Mouse (Mus musculus) layer of hippocampus, postnatal 10 days (tissue): ENCODE results near the gene Kif6. TPM values are rescaled to one million over a fixed set of nuclear protein-coding genes. Genes with fewer than 3 reads are reported as not detected.

ENCODE experiments used
- DNase-seq, 2 experiments: peaks; one replicate each; pipeline ENCODE4 v3.0.0; 2021; ENCODE audit warnings: low spot score in 2 of 2
- total RNA-seq, 2 experiments: library from RNA; stranded (reverse); gene quantifications; 2 replicates each; pipeline ENCODE4 v1.2.3; 2021

Kif6 gene
- total RNA-seq, 2 experiments from 2014 or later = 2.2 to 3.4 TPM

DNA sequence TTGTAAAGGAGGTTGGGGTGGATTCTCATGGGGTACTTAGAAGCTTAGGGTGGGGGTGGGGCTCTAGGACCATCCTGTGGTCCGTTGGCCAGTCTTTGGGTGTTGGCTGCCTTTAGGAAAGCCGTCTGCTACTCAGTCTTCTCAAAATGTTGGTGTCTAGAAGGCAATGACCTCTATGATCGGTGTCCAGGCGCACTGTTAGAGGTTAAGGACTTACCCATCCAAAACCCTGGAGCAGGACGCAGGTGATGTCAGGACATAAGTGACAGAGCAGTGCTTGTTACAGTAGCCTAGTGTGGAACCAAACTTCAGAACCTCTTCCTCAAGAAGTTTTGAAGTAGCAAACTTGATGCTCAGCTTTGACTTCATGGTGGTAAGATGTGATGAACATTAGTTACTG is 170.9 kb downstream of the Kif6 start:
- DNase-seq = no peak

DNA sequence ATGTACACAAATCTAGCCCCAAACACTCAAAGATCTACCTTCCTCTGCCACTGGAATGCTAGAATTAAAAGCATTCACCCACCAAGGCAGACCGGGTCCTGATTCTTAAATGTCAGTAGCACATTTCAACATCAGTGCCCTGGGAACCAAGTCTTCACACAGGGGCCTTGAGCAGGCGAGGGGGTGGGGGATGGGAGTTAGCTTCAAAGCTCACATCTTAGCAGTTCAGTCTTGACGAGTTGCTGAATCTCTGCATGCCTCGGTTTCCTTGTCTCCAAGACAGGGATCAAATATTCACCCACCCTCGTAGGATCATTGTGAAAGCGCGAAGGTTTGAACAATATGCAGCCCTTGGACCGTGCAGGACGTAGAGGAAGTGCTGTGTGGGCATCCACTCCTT is 172.4 kb downstream of the Kif6 start:
- no peak for DNase-seq

DNA sequence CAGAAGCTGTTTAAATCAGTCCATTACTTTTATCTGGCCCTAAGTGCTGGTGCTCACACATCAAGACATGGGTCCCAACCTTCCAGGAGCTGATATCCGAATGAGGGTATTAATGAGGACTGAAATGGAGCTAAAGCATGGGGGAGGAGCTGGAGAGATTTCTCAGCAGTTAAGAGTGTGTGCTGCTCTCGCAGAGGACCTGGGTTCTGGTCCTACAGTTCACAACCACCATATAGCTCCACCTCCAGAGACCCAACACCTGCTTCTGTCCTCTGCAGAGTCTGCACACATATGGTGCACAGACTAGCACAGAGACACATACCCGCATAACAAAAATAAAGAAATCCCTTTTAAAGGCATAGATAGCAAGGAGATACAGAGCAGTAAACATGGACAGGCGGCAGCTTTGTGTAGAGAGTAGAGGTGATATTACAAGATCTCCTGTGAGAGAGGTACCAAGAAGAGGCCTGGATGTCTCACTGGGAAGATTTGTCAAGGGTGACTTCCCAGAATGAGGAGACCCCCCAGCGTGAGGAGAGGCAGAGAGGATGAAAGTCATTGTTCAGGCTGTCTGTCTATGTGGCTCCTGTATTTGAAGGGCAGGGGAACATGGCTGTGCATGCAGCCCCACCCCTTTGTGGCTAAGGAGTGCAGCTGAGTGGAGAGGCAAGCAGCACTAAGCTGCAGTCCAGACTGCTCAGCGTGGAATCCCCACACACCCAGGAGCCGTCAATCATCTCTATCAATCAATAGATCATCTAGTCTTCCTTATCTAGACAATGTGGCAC is 173.4 kb downstream of the Kif6 start:
- no peak for DNase-seq

DNA sequence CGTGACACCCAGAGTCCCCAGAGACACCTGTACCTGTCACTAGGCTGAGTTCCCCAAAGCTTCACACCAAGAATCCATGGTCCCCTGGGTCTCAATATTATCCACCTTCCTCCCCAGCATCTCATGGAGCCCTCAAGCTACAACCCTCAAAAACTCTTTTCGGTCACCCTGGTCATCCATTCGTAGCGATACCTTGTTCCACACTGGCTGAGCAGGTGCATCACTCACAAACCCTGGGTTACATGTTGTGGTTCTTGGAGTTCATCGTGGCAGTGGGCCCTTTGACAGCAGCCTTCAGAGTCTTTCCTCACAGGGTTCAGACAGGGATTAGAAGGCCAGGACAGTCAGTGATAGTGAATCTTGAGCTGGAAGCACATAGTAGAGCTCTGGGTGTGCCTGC is 176.6 kb downstream of the Kif6 start:
- DNase-seq = no peak

DNA sequence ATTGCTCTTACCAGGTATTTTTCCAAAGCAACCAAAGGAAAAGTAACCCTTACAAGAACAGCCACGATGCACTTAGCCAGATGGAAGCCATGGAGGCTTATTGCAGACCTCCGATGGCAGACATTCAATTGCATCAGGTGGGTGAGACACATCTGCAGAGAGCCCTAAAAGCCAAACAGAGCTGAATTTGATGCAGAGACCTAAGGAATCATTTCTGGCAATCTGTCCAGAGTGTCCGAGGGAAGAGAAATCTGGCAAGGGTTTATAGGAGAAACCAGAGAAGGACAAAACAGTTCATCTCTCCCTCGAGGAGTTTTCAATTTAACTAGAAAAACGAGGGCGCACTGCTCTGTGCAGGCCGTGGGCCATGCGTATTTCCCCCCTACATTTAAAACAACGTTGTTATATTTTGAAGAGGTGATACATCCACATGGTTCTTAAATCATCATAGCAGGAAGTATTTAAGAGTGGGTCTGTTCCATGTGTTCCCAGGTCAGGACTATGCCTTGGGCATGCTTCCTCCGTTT is 177.3 kb downstream of the Kif6 start:
- no peak for DNase-seq

GRCm38 (mm10) chr17:49792946-49793345 is 178.0 kb downstream of the Kif6 start:
- DNase-seq = no peak

DNA sequence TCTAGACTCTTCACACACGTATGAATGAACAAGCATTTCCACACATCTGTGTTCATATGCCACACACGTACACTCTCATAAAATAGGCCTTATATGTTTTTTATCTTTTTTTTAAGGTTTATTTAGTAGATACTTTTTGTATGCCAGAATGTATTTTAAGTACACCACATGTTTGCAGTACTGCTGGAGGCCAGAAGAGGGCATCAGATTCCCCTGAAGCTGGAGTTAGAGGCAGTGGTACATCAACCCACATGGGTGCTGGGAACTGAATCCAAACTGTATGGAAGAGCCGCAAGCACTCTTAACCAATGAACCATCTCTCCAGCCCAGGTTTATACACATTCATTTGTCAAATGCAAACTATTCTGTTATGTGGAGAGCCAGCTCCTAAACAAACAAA is 179.0 kb downstream of the Kif6 start:
- no peak for DNase-seq

DNA sequence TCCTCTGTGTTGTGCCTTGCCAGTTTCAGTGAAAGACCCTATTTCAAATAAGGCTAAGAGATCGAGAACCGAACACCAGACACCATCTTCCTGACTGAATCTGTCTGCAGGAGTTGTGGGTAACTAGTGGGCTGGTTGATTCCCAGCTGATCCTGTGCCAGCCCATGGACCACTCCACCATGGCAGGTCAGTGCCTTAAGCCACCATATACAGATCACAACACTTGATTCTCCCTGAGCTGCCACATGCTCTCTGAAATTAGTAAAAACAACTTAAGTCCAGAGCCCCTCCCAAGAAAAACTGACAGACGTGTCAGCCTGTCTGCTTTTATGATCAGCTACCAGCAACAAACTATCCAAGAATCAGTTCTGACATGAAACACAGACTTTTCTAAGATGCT is 180.3 kb downstream of the Kif6 start:
- no peak for DNase-seq

DNA sequence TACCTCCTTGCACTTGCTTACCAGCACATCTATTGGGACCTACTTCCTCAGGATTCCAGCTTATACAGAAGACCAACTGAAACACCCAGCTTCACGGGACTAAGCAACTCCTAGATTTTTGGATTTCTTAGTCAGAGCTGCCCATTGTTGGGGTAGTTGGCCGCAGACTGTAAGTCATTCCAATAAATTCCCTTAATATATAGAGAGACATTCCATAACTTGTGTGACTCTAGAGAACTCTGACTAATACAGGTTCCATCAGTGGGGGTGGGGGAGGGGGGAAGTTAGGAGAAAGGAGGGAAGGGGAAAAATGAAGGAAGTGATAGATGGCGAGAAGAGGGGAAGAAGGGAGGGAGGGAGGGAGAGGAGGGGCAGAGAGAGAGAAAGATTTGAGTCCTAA is 181.2 kb downstream of the Kif6 start:
- no peak for DNase-seq

GRCm38 (mm10) chr17:49799168-49799567 is 184.2 kb downstream of the Kif6 start:
- no peak for DNase-seq

GRCm38 (mm10) chr17:49800157-49800556 is 185.2 kb downstream of the Kif6 start:
- no peak for DNase-seq

DNA sequence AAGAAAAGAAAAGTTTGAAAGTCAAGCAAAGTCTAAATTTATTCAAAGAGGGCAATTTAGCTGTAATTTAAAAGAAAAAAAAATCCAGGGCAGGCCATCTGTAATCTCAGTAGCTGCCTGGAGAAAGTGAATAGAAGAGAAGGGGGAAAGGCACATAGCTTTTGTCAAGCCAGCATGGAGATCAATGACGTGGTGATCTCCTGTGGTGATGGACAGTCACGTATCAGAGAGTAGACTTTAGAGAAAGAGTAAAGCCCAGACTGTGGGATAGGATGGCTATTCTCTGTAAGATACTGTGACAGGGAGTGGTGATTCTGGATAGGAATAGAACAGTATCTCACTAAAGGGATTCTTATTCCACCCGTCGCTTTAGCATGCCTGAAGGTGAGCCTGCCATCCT is 192.5 kb downstream of the Kif6 start:
- no peak for DNase-seq

- DNase-seq = no peak
Measured at GRCm38 (mm10) chr17:49808712-49809343, 193.9 kb downstream of the Kif6 start.

GRCm38 (mm10) chr17:49813893-49814640 is 199.1 kb downstream of the Kif6 start:
- no peak for DNase-seq

- peak; percentile 27 to 49 for DNase-seq
Measured at GRCm38 (mm10) chr17:49816067-49816565, 201.2 kb downstream of the Kif6 start.

DNA sequence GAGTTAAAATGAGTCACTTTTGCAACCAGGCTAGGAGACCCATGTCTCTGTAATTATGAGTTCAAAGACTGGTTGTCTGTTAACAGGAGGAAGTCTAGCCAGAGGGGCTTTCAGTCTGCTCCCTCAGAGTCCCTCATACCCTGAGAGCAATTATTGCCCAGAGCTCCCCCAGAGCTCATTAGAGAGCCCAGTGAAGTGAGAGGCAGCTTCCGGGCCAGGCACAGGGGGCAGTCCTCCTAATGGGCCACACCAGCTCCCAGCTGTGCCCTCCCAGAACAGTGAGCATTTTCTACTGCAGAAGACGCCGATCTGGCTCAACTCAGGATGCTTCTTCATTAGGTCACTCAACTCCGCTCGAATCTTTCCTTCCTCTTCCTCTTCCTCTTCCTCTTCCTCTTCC is 201.8 kb downstream of the Kif6 start:
- DNase-seq = peak; percentile 31 to 32

DNA sequence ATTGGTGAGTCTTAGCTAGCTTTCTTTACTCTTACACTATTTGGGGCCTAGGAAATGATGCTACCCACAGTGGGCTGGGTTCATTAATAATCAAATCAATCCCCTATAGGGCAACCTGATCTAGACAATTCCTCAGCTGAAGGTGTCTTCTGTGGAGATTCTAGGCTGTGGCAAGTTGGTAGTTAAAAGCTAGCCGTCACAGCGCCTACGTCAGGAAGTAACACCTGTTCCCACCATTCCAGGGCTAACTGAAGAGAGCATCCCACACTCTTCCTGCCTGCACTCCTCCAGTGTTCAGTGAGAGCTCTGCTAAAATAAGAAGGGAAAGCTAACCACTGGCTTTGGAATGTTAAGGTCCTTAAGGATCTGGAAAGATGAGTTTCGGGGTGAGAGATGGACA is 205.3 kb downstream of the Kif6 start:
- no peak for DNase-seq

GRCm38 (mm10) chr17:49824142-49824840 is 209.4 kb downstream of the Kif6 start:
- peak; percentile 75 to 82 for DNase-seq

DNA sequence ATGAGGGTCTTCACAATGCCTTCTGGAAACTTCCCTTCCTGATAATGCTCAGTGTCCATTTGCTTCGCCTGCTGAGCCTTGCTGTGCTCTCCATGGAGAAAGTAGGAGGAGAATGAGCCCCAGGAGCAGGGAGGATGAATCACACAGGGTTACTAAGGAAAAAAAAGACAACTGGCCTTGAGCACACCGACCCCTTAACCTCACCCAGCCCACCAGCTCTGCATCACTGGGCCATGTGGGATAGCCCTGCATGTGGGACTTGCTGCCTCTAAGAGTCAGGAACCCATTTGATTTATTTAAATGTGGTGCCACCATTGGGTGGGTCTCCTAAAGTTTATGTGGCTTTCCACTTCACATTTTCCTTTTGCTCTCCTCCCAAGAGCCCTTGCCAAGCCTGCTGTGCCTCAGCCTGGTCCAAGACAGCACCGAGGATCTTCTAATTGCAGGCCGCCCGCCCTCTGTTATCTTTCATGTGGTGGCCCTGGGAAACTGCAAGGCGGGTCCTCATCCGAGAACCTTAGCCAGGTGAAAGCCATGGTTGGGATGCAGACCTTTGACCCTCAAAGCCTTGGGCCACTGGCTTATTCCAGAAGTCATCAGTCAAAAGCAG is 210.0 kb downstream of the Kif6 start:
- no peak for DNase-seq

- peak; percentile 22 to 32 for DNase-seq
Measured at GRCm38 (mm10) chr17:49825831-49826230, 210.9 kb downstream of the Kif6 start.

DNA sequence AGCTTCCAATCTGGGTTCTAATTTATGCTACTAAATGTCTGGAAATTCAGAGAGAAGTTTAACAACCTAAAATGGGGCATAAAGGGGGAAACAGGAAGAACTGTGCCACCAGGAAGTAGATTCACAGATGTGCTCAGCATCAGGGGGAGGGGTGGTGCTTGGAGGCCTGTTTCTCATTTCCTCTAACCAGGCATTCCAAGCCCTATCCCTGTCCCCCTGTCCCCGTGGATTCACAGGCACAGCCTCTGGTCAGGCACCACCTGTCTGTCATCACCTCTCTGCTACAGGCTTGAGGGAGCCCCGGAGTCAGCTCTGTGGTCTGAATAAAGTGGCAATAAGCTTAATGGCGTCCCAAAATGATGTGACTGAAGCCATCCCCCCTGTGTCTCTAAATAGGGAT is 216.8 kb downstream of the Kif6 start:
- DNase-seq = no peak
